Mouse (Mus musculus): ENCODE data around the gene Lce1g. TPM values are rescaled to one million over a fixed set of nuclear protein-coding genes. Genes with fewer than 3 reads are reported as not detected.
A peak's percentile ranks its signal among the peaks of the same experiment; 100 is the strongest.

Lce1g gene
- not detected in 2 replicates for polyA plus RNA-seq (2014; fragmentation: Nextera tagmentation; extraction: Ambion mirVana)

DNA sequence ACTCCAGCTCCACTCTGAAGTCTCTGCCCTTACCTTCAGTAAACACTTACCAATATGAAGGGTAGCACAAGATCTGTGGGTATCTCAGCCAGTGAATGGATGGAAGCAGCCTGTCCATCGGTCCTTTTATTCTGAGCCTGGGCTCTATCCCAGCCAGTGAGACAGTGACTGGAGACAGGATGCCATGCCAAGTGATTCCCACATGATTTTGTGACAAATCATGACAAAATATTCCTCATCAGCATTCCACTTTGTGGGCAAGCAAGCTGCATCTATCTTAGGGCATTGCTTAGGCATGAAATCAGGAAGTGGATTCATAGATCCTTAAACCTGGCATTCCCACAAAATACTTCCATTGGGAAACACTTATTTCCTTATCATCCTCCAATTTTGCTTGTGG lies at the start of gene Lce1g:
TSS of gene Lce1g (minus strand) at position 101 of the 400 bp plus-strand sequence.
- H3K9me3 ChIP-seq (ENCODE audit: low read depth, low read length), result no peaks in the 10 kb centered on the region
- H3K4me3 ChIP-seq (ENCODE audit: low read depth, low read length), result no peak within 1 kb of the TSS
- H3K27me3 ChIP-seq (ENCODE audit: insufficient read depth, low read length), result no peaks in the 10 kb centered on the region
- ATAC-seq (ENCODE audit: insufficient read depth) (no peak), DNase-seq (no peak)
- H3K36me3 ChIP-seq (ENCODE audit: insufficient read depth), result no peaks in the 10 kb centered on the region
- H3K9ac ChIP-seq, result no peak within 1 kb of the TSS
- H3K4me2 ChIP-seq, result no peak within 1 kb of the TSS
- no peaks in the 10 kb centered on the region for H3K4me1 ChIP-seq (ENCODE audit: insufficient read depth)
- no peak within 1 kb of the TSS for H3K27ac ChIP-seq (ENCODE audit: low read depth)
- 79% methylated on average over 1 of the region's 1 CpGs for WGBS
- no peak for TF ChIP-seq CTCF (IDR thresholded peaks at IDR 0.05; ENCODE audit: low read depth)

- no peak within 1 kb of the TSS for H3K4me2 ChIP-seq
- ATAC-seq (ENCODE audit: insufficient read depth) (no peak), DNase-seq (no peak)
- WGBS, result 59% methylated on average over 1 of the region's 1 CpGs
- no peaks in the 10 kb centered on the region for H3K9me3 ChIP-seq (ENCODE audit: low read depth, low read length)
- no peak for TF ChIP-seq CTCF (IDR thresholded peaks at IDR 0.05; ENCODE audit: low read depth)
- no peak within 1 kb of the TSS for H3K27ac ChIP-seq (ENCODE audit: low read depth)
- no peak within 1 kb of the TSS for H3K9ac ChIP-seq
- H3K27me3 ChIP-seq (ENCODE audit: insufficient read depth, low read length), result no peaks in the 10 kb centered on the region
- H3K36me3 ChIP-seq (ENCODE audit: insufficient read depth), result no peaks in the 10 kb centered on the region
- H3K4me3 ChIP-seq (ENCODE audit: low read depth, low read length), result no peak within 1 kb of the TSS
- H3K4me1 ChIP-seq (ENCODE audit: insufficient read depth), result no peaks in the 10 kb centered on the region
Observed at GRCm38 (mm10) chr3:92790414-92790813, 38.3 kb upstream of the Lce1g start, which contains the start of gene Lce1j. Gene Lce1j, minus strand, starts transcription at chr3:92790514.

DNA sequence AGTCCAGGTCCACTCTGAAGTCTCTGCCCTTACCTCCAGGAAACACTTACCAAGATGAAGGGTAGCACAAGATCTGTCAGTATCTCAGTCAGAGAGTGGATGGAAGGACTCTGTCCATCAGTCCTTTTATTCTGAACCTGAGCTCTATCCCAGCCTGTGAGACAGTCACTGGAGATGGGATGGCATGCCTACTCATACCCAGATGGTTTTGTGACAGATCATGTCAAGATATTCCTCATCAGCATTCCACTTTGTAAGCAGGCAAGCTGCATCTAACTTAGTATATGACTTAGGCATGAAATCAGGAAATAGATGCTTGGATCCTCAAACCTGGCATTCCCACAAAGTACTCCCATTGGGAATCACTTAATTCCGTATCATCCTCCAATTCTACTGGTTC lies 26.7 kb upstream of the Lce1g start, which contains the start of gene Lce1i:
TSS of gene Lce1i (minus strand) at position 101 of the 400 bp plus-strand sequence.
- H3K36me3 ChIP-seq (ENCODE audit: insufficient read depth), result no peaks in the 10 kb centered on the region

GRCm38 (mm10) chr3:92771573-92771972 lies 19.4 kb upstream of the Lce1g start:
- DNase-seq (peak; percentile 18), ATAC-seq (ENCODE audit: insufficient read depth) (no peak)
- peak; percentile 54 for TF ChIP-seq CTCF (IDR thresholded peaks at IDR 0.05; ENCODE audit: low read depth)

More for the DNA sequence above, 26.7 kb upstream of the Lce1g start, which contains the start of gene Lce1i:
- Histone ChIP-seq H3K9me3 (ENCODE audit: low read depth, low read length) (no peaks in the 10 kb centered on the region), H3K27me3 (ENCODE audit: insufficient read depth, low read length) (no peaks in the 10 kb centered on the region), H3K4me3 (ENCODE audit: low read depth, low read length) (no peak within 1 kb of the TSS), H3K4me1 (ENCODE audit: insufficient read depth) (no peaks in the 10 kb centered on the region), H3K9ac (no peak within 1 kb of the TSS), H3K4me2 (no peak within 1 kb of the TSS), H3K27ac (ENCODE audit: low read depth) (no peak within 1 kb of the TSS)
- TF ChIP-seq CTCF (IDR thresholded peaks at IDR 0.05; ENCODE audit: low read depth), result no peak
- DNase-seq (no peak), ATAC-seq (ENCODE audit: insufficient read depth) (no peak)
- WGBS, result 89% methylated on average over 1 of the region's 1 CpGs

DNA sequence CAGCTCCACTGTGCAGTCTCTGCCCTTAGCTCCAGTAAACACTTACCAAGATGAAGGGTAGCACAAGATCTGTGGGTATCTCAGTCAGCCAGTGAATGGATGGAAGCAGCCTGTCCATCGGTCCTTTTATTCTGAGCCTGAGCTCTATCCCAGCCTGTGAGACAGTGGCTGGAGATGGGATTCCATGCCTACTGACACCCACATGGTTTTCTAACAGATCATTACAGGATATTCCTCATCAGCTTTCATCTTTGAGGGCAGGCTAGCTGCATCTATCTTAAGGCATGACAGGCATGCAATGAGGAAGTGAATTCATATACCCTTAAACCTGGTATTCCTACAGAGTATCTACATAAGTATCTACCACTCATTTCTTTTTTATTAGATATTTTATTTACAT lies 12.8 kb upstream of the Lce1g start, which contains the start of gene Lce1h:
TSS of gene Lce1h (minus strand) at position 101 of the 400 bp plus-strand sequence.
- Histone ChIP-seq H3K9me3 (ENCODE audit: low read depth, low read length) (no peaks in the 10 kb centered on the region), H3K36me3 (ENCODE audit: insufficient read depth) (no peaks in the 10 kb centered on the region), H3K4me3 (ENCODE audit: low read depth, low read length) (no peak within 1 kb of the TSS), H3K4me1 (ENCODE audit: insufficient read depth) (no peaks in the 10 kb centered on the region), H3K9ac (no peak within 1 kb of the TSS), H3K4me2 (no peak within 1 kb of the TSS), H3K27ac (ENCODE audit: low read depth) (no peak within 1 kb of the TSS), H3K27me3 (ENCODE audit: insufficient read depth, low read length) (no peaks in the 10 kb centered on the region)
- WGBS, result 78% methylated on average over 1 of the region's 1 CpGs
- DNase-seq, result no peak
- TF ChIP-seq CTCF (IDR thresholded peaks at IDR 0.05; ENCODE audit: low read depth), result no peak
- ATAC-seq (ENCODE audit: insufficient read depth), result no peak

More at GRCm38 (mm10) chr3:92771573-92771972, 19.4 kb upstream of the Lce1g start:
- Histone ChIP-seq H3K9ac (no peak overlapping the region), H3K4me3 (ENCODE audit: low read depth, low read length) (no peak overlapping the region), H3K27ac (ENCODE audit: low read depth) (no peak overlapping the region), H3K36me3 (ENCODE audit: insufficient read depth) (no peaks in the 10 kb centered on the region), H3K4me2 (no peak overlapping the region), H3K9me3 (ENCODE audit: low read depth, low read length) (no peaks in the 10 kb centered on the region), H3K4me1 (ENCODE audit: insufficient read depth) (no peaks in the 10 kb centered on the region), H3K27me3 (ENCODE audit: insufficient read depth, low read length) (no peaks in the 10 kb centered on the region)
- WGBS, result 19% methylated on average over 3 of the region's 3 CpGs

- Histone ChIP-seq H3K4me3 (ENCODE audit: low read depth, low read length) (no peak overlapping the region), H3K9me3 (ENCODE audit: low read depth, low read length) (no peaks in the 10 kb centered on the region), H3K27me3 (ENCODE audit: insufficient read depth, low read length) (no peaks in the 10 kb centered on the region), H3K4me1 (ENCODE audit: insufficient read depth) (no peaks in the 10 kb centered on the region), H3K27ac (ENCODE audit: low read depth) (no peak overlapping the region), H3K9ac (no peak overlapping the region), H3K4me2 (no peak overlapping the region), H3K36me3 (ENCODE audit: insufficient read depth) (no peaks in the 10 kb centered on the region)
- ATAC-seq (ENCODE audit: insufficient read depth) (no peak), DNase-seq (peak; percentile 1)
- 0 out of 2 replicates have a peak, but pooled peaks have one; percentile 11 for TF ChIP-seq CTCF (IDR thresholded peaks at IDR 0.05; ENCODE audit: low read depth)
- WGBS, result 36% methylated on average over 3 of the region's 3 CpGs
Observed at GRCm38 (mm10) chr3:92753197-92753596, 1.1 kb upstream of the Lce1g start.

GRCm38 (mm10) chr3:92738996-92739395 lies 13.1 kb downstream of the Lce1g start, which contains the start of gene Gm38119:
Gene Gm38119, minus strand, starts transcription at chr3:92739096.
- no peak for ATAC-seq (ENCODE audit: insufficient read depth)
- no peaks in the 10 kb centered on the region for H3K36me3 ChIP-seq (ENCODE audit: insufficient read depth)
- no peak for TF ChIP-seq CTCF (IDR thresholded peaks at IDR 0.05; ENCODE audit: low read depth)
- no peak within 1 kb of the TSS for H3K4me2 ChIP-seq
- DNase-seq, result no peak
- H3K4me1 ChIP-seq (ENCODE audit: insufficient read depth), result no peaks in the 10 kb centered on the region
- no peaks in the 10 kb centered on the region for H3K9me3 ChIP-seq (ENCODE audit: low read depth, low read length)
- no peak within 1 kb of the TSS for H3K4me3 ChIP-seq (ENCODE audit: low read depth, low read length)
- WGBS, result 68% methylated on average over 1 of the region's 1 CpGs
- H3K27ac ChIP-seq (ENCODE audit: low read depth), result no peak within 1 kb of the TSS
- H3K9ac ChIP-seq, result no peak within 1 kb of the TSS
- H3K27me3 ChIP-seq (ENCODE audit: insufficient read depth, low read length), result no peaks in the 10 kb centered on the region

All from lung, embryonic 14.5 days (tissue).